Mouse (Mus musculus) olfactory bulb, adult 2 months (tissue): ENCODE data around the gene Ncln.

Experiments
- CTCF ChIP-seq: fragments of 200-500 bp; IDR thresholded peaks from 2 replicates; pipeline ENCODE4 v1.5.1; 2012; ENCODE audit warnings: low read depth, mild to moderate bottlenecking, low read length, moderate library complexity; ENCODE audit not compliant: insufficient read depth
- POLR2A ChIP-seq: fragments of 200-500 bp; IDR thresholded peaks from 2 replicates; pipeline ENCODE4 v1.6.1; 2012; ENCODE audit warnings: mild to moderate bottlenecking, low read depth, low read length, moderate library complexity; ENCODE audit not compliant: insufficient read depth

GRCm38 (mm10) chr10:81463531-81463930, 32.7 kb downstream of the Ncln start:
- TF ChIP-seq CTCF (no peak), POLR2A (no peak)
